Mouse (Mus musculus) testis, postnatal 10 days (tissue): ENCODE measurements around the gene Caly.
A peak's percentile ranks its signal among the peaks of the same experiment; 100 is the strongest.

Source experiments
- DNase-seq: peaks from one replicate; pipeline ENCODE4 v3.0.0; 2021; ENCODE audit warnings: low spot score

Caly gene

GRCm38 (mm10) chr7:140081408-140082241, 723 bp downstream of the Caly start:
- DNase-seq: no peak

GRCm38 (mm10) chr7:140080503-140081156, 1.7 kb downstream of the Caly start:
- DNase-seq: peak; percentile 69

- peak; percentile 76 for DNase-seq
Measured at GRCm38 (mm10) chr7:140078711-140079110, 3.6 kb downstream of the Caly start.

- no peak for DNase-seq
Measured at GRCm38 (mm10) chr7:140077698-140078097, 4.7 kb downstream of the Caly start.

GRCm38 (mm10) chr7:140070042-140070711, 12.2 kb downstream of the Caly start:
- DNase-seq: no peak

- no peak for DNase-seq
Measured at GRCm38 (mm10) chr7:140067397-140067796, 15.0 kb downstream of the Caly start.

GRCm38 (mm10) chr7:140063092-140063491, 19.3 kb downstream of the Caly start:
- peak; percentile 85 for DNase-seq

- peak; percentile 66 for DNase-seq
Measured at GRCm38 (mm10) chr7:140062307-140062706, 20.0 kb downstream of the Caly start.

GRCm38 (mm10) chr7:140061832-140062130, 20.6 kb downstream of the Caly start:
- no peak for DNase-seq

- DNase-seq: peak; percentile 54
Measured at GRCm38 (mm10) chr7:140060936-140061831, 21.2 kb downstream of the Caly start.

GRCm38 (mm10) chr7:140059601-140060000, 22.7 kb downstream of the Caly start:
- no peak for DNase-seq

- no peak for DNase-seq
Measured at GRCm38 (mm10) chr7:140058528-140058927, 23.8 kb downstream of the Caly start.

- DNase-seq: peak; percentile 56
Measured at GRCm38 (mm10) chr7:140057413-140058407, 24.6 kb downstream of the Caly start.

- DNase-seq: no peak
Measured at GRCm38 (mm10) chr7:140054124-140054523, 28.2 kb downstream of the Caly start.

GRCm38 (mm10) chr7:140049115-140049689, 33.1 kb downstream of the Caly start:
- DNase-seq: peak; percentile 57

- no peak for DNase-seq
Measured at GRCm38 (mm10) chr7:140048361-140049114, 33.8 kb downstream of the Caly start, which contains the start of gene Msx3. Msx3 (minus strand) TSS chr7:140049089.

- no peak for DNase-seq
Measured at GRCm38 (mm10) chr7:140047811-140048311, 34.5 kb downstream of the Caly start.

GRCm38 (mm10) chr7:140045546-140045945, 36.8 kb downstream of the Caly start:
- no peak for DNase-seq

GRCm38 (mm10) chr7:140042728-140043127, 39.6 kb downstream of the Caly start:
- no peak for DNase-seq
